Mouse (Mus musculus) E14TG2a.4 (cell line): ENCODE measurements around the gene Ube2d1.

ENCODE experiments used
- CTCF ChIP-seq: conservative IDR thresholded peaks from 2 replicates; pipeline ENCODE4 v1.5.1; 2014; ENCODE audit warnings: low read length
- POU5F1 ChIP-seq: IDR thresholded peaks from 2 replicates; pipeline ENCODE4 v1.6.1; 2014; ENCODE audit warnings: low read length, borderline replicate concordance

GRCm38 (mm10) chr10:71323669-71324068 lies 38.6 kb upstream of the Ube2d1 start:
- TF ChIP-seq CTCF (no peak), POU5F1 (no peak)
